Mouse (Mus musculus) layer of hippocampus, adult 18-20 months (tissue): ENCODE measurements around the gene Gm3500. TPM values are rescaled to one million over a fixed set of nuclear protein-coding genes. Genes with fewer than 3 reads are reported as not detected.
"Not testable (repeated sequence)": the region's sequence is repeated elsewhere in the genome, so short reads cannot be mapped to it uniquely, and the experiment has no call there.

ENCODE experiments used
- DNase-seq, 2 experiments: peaks; one replicate each; pipeline ENCODE4 v3.0.0; 2022; ENCODE audit warnings: low spot score in 2 of 2
- long read RNA-seq: library from polyadenylated mRNA; stranded (forward); transcript quantifications from one replicate; pipeline ENCODE4 v2.0.0, GENCODE M21; 2021
- total RNA-seq, 2 experiments: library from RNA; stranded (reverse); gene quantifications; 2 replicates each; pipeline ENCODE4 v1.2.3; 2021

Gene Gm3500
- not detected for total RNA-seq
- long read RNA-seq = 0 reads

- not testable (repeated sequence) for DNase-seq
Observed at GRCm38 (mm10) chr14:5388949-5389348, at the start of gene Gm3500. Gm3500 (minus strand) TSS chr14:5389049.

- DNase-seq = not testable (repeated sequence)
Observed at GRCm38 (mm10) chr14:5334828-5335227, 54.0 kb downstream of the Gm3500 start, which contains the start of gene Gm3542. Gm3542 (minus strand) TSS chr14:5334928.

Other genes with a start within 250 kb of the Gm3500 start
- gene Gm3317, start 224.5 kb downstream of the Gm3500 start, total RNA-seq = not detected
- not detected for gene Gm8271, start 203.3 kb downstream of the Gm3500 start, total RNA-seq
- not detected for gene Gm3526, start 128.5 kb downstream of the Gm3500 start, total RNA-seq
- gene Gm3542, start 54.1 kb downstream of the Gm3500 start, total RNA-seq = not detected
- gene Gm3194, start 66.4 kb upstream of the Gm3500 start, total RNA-seq = 1 to 10 TPM; 3.0 TPM
- not detected for gene Gm8246, start 88.8 kb upstream of the Gm3500 start, total RNA-seq
- gene Gm3187, start 95.2 kb upstream of the Gm3500 start, total RNA-seq = not detected
- under 1 TPM; 0.23 to 0.35 TPM for gene Gm3488, start 112.6 kb upstream of the Gm3500 start, total RNA-seq
- gene Gm3532, start 149.4 kb upstream of the Gm3500 start, total RNA-seq = not detected
- gene Gm8265, start 244.0 kb upstream of the Gm3500 start, total RNA-seq = not detected